Mouse (Mus musculus): ENCODE measurements around the gene Sirt4. TPM values are rescaled to one million over a fixed set of nuclear protein-coding genes. Genes with fewer than 3 reads are reported as not detected.
"Not testable (repeated sequence)": the region's sequence is repeated elsewhere in the genome, so short reads cannot be mapped to it uniquely, and the experiment has no call there.

The Sirt4 gene
- total and polyA plus RNA-seq, 3 experiments: 9.3 to 27.5 (median 13.3) TPM

GRCm38 (mm10) chr5:115507267-115507980, 22.9 kb upstream of the Sirt4 start:
- Histone ChIP-seq H3K4me3 (ENCODE audit: low read depth, low read length) (peak overlapping the region; percentile 93), H3K4me1 (ENCODE audit: insufficient read depth, low read depth, low read length) (peaks cover 14% of the 10 kb centered on the region), H3K36me3 (replicated peaks) (peaks cover 8% of the 10 kb centered on the region), H3K9me3 (replicated peaks) (0 out of 2 replicates have a peak, but pooled peaks cover 4% of the 10 kb centered on the region), H3K27me3 (ENCODE audit: insufficient read depth, low read length) (peaks cover 27% of the 10 kb centered on the region)
- DNase-seq (ENCODE audit: low spot score) (no peak), ATAC-seq (ENCODE audit: extremely low read depth, insufficient number of reproducible peaks, low FRiP score, poor library complexity, severe bottlenecking) (no peak)
- TF ChIP-seq TAL1 (conservative IDR thresholded peaks at IDR 0.05; ENCODE audit: low read depth, low read length): no peak
- no peak for TF ChIP-seq GATA2 (IDR thresholded peaks at IDR 0.05; ENCODE audit: borderline replicate concordance, low read depth, low read length)
- no peak for TF ChIP-seq CTCF (IDR thresholded peaks at IDR 0.05; ENCODE audit: low read depth, low read length)
- no peak for TF ChIP-seq GATA1 (IDR thresholded peaks at IDR 0.05; ENCODE audit: borderline replicate concordance, low read length)
- no peak for TF ChIP-seq POLR2AphosphoS5 (IDR thresholded peaks at IDR 0.05; ENCODE audit: insufficient replicate concordance, low read depth, low read length)

GRCm38 (mm10) chr5:115506454-115507201, 22.1 kb upstream of the Sirt4 start, which contains the start of gene Pxn:
Gene Pxn, plus strand, starts transcription at chr5:115506676.
- DNase-seq (ENCODE audit: low spot score): peak; percentile 86
- Histone ChIP-seq H3K9me3 (replicated peaks) (0 out of 2 replicates have a peak, but pooled peaks cover 4% of the 10 kb centered on the region), H3K4me3 (ENCODE audit: low read depth, low read length) (peak within 1 kb of the TSS; percentile 93), H3K27me3 (ENCODE audit: insufficient read depth, low read length) (peaks cover 29% of the 10 kb centered on the region), H3K4me1 (ENCODE audit: insufficient read depth, low read depth, low read length) (peaks cover 14% of the 10 kb centered on the region), H3K36me3 (replicated peaks) (peaks cover 8% of the 10 kb centered on the region)
- TF ChIP-seq GATA1 (IDR thresholded peaks at IDR 0.05; ENCODE audit: borderline replicate concordance, low read length) (no peak), CTCF (IDR thresholded peaks at IDR 0.05; ENCODE audit: low read depth, low read length) (peak; percentile 70)
- peak; percentile 82 for ATAC-seq (ENCODE audit: extremely low read depth, insufficient number of reproducible peaks, low FRiP score, poor library complexity, severe bottlenecking)

- not testable (repeated sequence) for ATAC-seq (ENCODE audit: extremely low read depth, insufficient number of reproducible peaks, low FRiP score, poor library complexity, severe bottlenecking); H3K4me3 ChIP-seq (ENCODE audit: low read depth, low read length); H3K36me3 ChIP-seq (replicated peaks)
Observed at GRCm38 (mm10) chr5:115505617-115506016, 21.1 kb upstream of the Sirt4 start.

GRCm38 (mm10) chr5:115503035-115503434, 18.5 kb upstream of the Sirt4 start:
- Histone ChIP-seq H3K9me3 (replicated peaks) (0 out of 2 replicates have a peak, but pooled peaks cover 4% of the 10 kb centered on the region), H3K27me3 (ENCODE audit: insufficient read depth, low read length) (peaks cover 31% of the 10 kb centered on the region), H3K36me3 (replicated peaks) (no peaks in the 10 kb centered on the region), H3K4me3 (ENCODE audit: low read depth, low read length) (no peak overlapping the region), H3K4me1 (ENCODE audit: insufficient read depth, low read depth, low read length) (peaks cover 18% of the 10 kb centered on the region)
- TF ChIP-seq POLR2AphosphoS5 (IDR thresholded peaks at IDR 0.05; ENCODE audit: insufficient replicate concordance, low read depth, low read length) (no peak), CTCF (IDR thresholded peaks at IDR 0.05; ENCODE audit: low read depth, low read length) (no peak), GATA2 (IDR thresholded peaks at IDR 0.05; ENCODE audit: borderline replicate concordance, low read depth, low read length) (no peak), GATA1 (IDR thresholded peaks at IDR 0.05; ENCODE audit: borderline replicate concordance, low read length) (no peak), TAL1 (conservative IDR thresholded peaks at IDR 0.05; ENCODE audit: low read depth, low read length) (no peak)
- DNase-seq (ENCODE audit: low spot score) (no peak), ATAC-seq (ENCODE audit: extremely low read depth, insufficient number of reproducible peaks, low FRiP score, poor library complexity, severe bottlenecking) (no peak)

More at GRCm38 (mm10) chr5:115505617-115506016, 21.1 kb upstream of the Sirt4 start:
- DNase-seq (ENCODE audit: low spot score); H3K9me3 ChIP-seq (replicated peaks): not testable (repeated sequence)
- peaks cover 14% of the 10 kb centered on the region for H3K4me1 ChIP-seq (ENCODE audit: insufficient read depth, low read depth, low read length)
- peaks cover 31% of the 10 kb centered on the region for H3K27me3 ChIP-seq (ENCODE audit: insufficient read depth, low read length)

- no peak for ATAC-seq (ENCODE audit: extremely low read depth, insufficient number of reproducible peaks, low FRiP score, poor library complexity, severe bottlenecking)
- Histone ChIP-seq H3K27me3 (ENCODE audit: insufficient read depth, low read length) (peaks cover 25% of the 10 kb centered on the region), H3K4me1 (ENCODE audit: insufficient read depth, low read depth, low read length) (peaks cover 8% of the 10 kb centered on the region), H3K36me3 (replicated peaks) (no peaks in the 10 kb centered on the region), H3K4me3 (ENCODE audit: low read depth, low read length) (no peak overlapping the region), H3K9me3 (replicated peaks) (0 out of 2 replicates have a peak, but pooled peaks cover 4% of the 10 kb centered on the region)
- no peak for DNase-seq (ENCODE audit: low spot score)
- TF ChIP-seq POLR2AphosphoS5 (IDR thresholded peaks at IDR 0.05; ENCODE audit: insufficient replicate concordance, low read depth, low read length): no peak
- no peak for TF ChIP-seq GATA2 (IDR thresholded peaks at IDR 0.05; ENCODE audit: borderline replicate concordance, low read depth, low read length)
- TF ChIP-seq CTCF (IDR thresholded peaks at IDR 0.05; ENCODE audit: low read depth, low read length): no peak
- TF ChIP-seq TAL1 (conservative IDR thresholded peaks at IDR 0.05; ENCODE audit: low read depth, low read length): no peak
- no peak for TF ChIP-seq GATA1 (IDR thresholded peaks at IDR 0.05; ENCODE audit: borderline replicate concordance, low read length)
Observed at GRCm38 (mm10) chr5:115500383-115500935, 15.9 kb upstream of the Sirt4 start.

Data from G1E (cell line).